Mouse (Mus musculus): Measurements from ENCODE around the gene Ptprn2. TPM values are rescaled to one million over a fixed set of nuclear protein-coding genes. Genes with fewer than 3 reads are reported as not detected.

The Ptprn2 gene
- polyA plus RNA-seq, 1 experiment from 2014 or later, result 0.79 TPM

DNA sequence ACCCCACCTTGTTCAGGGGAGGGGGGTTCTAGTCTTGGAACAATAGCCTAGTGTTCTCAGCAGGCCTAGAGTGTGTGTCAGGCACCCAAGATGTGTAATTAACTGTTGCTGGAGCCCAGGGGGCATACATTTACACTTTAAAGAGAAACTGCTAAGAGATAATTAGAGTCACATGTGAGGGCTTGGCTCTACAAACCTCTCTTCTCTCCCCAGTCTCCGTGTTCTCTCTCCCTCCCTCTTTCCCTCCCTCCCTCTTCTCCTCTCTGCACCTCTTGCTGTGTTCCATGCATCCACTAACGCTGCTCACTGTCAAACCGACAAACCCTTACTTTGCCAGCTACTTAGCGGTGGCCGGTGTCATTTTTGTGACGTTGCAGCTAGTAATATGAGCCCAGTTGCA is 764.9 kb downstream of the Ptprn2 start:
- Histone ChIP-seq H3K9me3 (replicated peaks; ENCODE audit: control insufficient read depth, low read length) (no peaks in the 10 kb centered on the region), H3K4me2 (ENCODE audit: low read depth, low read length) (peak overlapping the region; percentile 10; the same call in 1 of the 2 replicates), H3K4me3 (ENCODE audit: low read depth, low read length) (no peak overlapping the region), H3K9ac (replicated peaks; ENCODE audit: low read length) (no peak overlapping the region), H3K36me3 (replicated peaks; ENCODE audit: control insufficient read depth, insufficient read depth, low read depth, low read length) (no peaks in the 10 kb centered on the region), H3K27ac (replicated peaks; ENCODE audit: low read depth, low read length) (no peak overlapping the region), H3K27me3 (ENCODE audit: control insufficient read depth, insufficient read depth, low read length) (no peaks in the 10 kb centered on the region), H3K4me1 (ENCODE audit: control insufficient read depth, insufficient read depth, low read length) (no peaks in the 10 kb centered on the region; the same call in 1 of the 2 replicates)
- 0 out of 2 replicates have a peak, but pooled peaks have one; percentile 29 for ATAC-seq (replicated peaks; ENCODE audit: insufficient number of reproducible peaks, low FRiP score, low TSS enrichment, low read depth)
- peak; percentile 58 for DNase-seq (ENCODE audit: low spot score)
- 5% methylated on average over 6 of the region's 6 CpGs for WGBS

DNA sequence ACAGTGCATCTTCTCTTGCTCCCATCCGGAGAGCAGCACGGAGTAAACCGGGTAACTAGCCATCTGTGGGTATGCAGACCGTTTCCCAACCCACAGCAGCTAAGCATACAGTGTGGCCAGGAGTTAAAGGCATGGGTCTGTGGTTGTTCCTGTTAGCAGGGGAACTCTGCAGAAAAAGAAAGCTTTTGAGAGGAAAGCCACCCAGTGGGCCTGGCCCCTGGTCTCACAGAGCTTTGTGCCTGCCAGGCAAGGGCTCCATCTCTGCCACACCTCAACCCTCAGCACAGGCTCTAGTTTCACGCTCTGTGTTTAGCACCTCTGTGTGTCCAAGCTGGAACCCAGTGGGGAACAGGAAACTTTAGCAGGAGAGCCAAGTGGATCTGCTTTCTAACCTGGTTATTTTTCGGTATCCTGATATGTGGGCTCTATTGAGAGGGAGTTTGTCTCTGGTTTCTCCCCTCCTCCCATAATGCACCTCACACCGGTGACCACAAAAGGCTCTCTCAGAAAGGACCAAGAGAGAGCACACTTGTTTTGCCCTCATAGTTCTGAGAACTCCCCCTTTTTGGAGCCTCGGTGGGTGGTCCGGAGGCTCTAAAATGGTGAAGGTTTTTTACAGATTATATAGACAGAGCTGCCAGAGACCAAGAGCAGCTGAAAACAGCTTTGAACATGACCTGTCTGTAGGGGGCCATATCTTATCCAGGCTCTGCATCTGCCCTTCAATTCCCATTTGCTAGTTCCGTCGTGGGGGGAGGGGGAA is 766.3 kb downstream of the Ptprn2 start:
- ATAC-seq (replicated peaks; ENCODE audit: insufficient number of reproducible peaks, low FRiP score, low TSS enrichment, low read depth) (peak; percentile 39), DNase-seq (ENCODE audit: low spot score) (peak; percentile 58)
- Histone ChIP-seq H3K4me1 (ENCODE audit: control insufficient read depth, insufficient read depth, low read length) (no peaks in the 10 kb centered on the region; the same call in 1 of the 2 replicates), H3K27ac (replicated peaks; ENCODE audit: low read depth, low read length) (no peak overlapping the region), H3K9ac (replicated peaks; ENCODE audit: low read length) (no peak overlapping the region), H3K4me2 (ENCODE audit: low read depth, low read length) (no peak overlapping the region), H3K27me3 (ENCODE audit: control insufficient read depth, insufficient read depth, low read length) (no peaks in the 10 kb centered on the region), H3K4me3 (ENCODE audit: low read depth, low read length) (no peak overlapping the region), H3K9me3 (replicated peaks; ENCODE audit: control insufficient read depth, low read length) (no peaks in the 10 kb centered on the region), H3K36me3 (replicated peaks; ENCODE audit: control insufficient read depth, insufficient read depth, low read depth, low read length) (no peaks in the 10 kb centered on the region)
- WGBS, result 16% methylated on average over 11 of the region's 11 CpGs

DNA sequence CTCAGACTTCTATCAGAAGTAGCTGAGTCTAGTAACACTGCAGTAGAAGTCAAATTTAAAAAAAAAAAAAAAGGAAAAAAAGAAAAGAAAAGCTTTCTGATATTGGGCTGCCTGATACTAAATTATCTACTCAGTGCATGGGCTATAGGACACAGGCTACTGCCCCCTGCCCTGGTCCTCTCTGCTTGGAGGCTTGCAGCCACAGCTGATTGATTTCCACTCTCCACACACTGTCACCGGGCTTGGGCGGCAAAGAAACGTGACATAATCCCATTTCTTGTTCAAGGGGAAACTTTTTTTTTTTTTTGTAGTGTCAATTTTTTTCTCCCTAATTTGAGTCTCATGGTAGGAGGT is 766.9 kb downstream of the Ptprn2 start:
- Histone ChIP-seq H3K36me3 (replicated peaks; ENCODE audit: control insufficient read depth, insufficient read depth, low read depth, low read length) (no peaks in the 10 kb centered on the region), H3K9me3 (replicated peaks; ENCODE audit: control insufficient read depth, low read length) (no peaks in the 10 kb centered on the region), H3K4me1 (ENCODE audit: control insufficient read depth, insufficient read depth, low read length) (peaks cover 3% of the 10 kb centered on the region; the same call in 1 of the 2 replicates), H3K4me2 (ENCODE audit: low read depth, low read length) (no peak overlapping the region), H3K9ac (replicated peaks; ENCODE audit: low read length) (no peak overlapping the region), H3K27me3 (ENCODE audit: control insufficient read depth, insufficient read depth, low read length) (no peaks in the 10 kb centered on the region), H3K27ac (replicated peaks; ENCODE audit: low read depth, low read length) (no peak overlapping the region), H3K4me3 (ENCODE audit: low read depth, low read length) (no peak overlapping the region)
- 18% methylated on average over 3 of the region's 3 CpGs for WGBS
- no peak for ATAC-seq (replicated peaks; ENCODE audit: insufficient number of reproducible peaks, low FRiP score, low TSS enrichment, low read depth)
- DNase-seq (ENCODE audit: low spot score), result no peak

DNA sequence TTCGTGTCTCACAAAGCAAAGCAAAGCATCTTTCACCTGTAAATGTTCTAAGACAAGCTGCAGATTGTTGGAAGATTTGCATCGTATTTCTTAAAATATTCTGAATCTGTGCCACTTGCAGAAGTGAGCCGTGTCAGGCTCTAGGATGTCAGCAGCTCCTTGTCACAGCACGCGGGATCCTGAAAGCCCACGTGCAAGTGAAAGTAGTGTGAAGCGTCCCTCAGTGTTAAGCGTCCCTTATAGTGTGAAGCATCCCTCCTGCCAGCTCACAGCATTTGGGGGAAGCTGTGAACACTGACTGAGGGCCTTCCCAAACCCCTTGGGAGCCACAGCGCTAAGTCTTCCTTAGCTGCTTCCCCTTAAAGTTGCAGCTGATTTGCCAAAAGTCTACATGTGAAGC is 768.8 kb downstream of the Ptprn2 start:
- H3K36me3 ChIP-seq (replicated peaks; ENCODE audit: control insufficient read depth, insufficient read depth, low read depth, low read length), result no peaks in the 10 kb centered on the region
- H3K9me3 ChIP-seq (replicated peaks; ENCODE audit: control insufficient read depth, low read length), result no peaks in the 10 kb centered on the region
- no peak overlapping the region for H3K9ac ChIP-seq (replicated peaks; ENCODE audit: low read length)
- no peaks in the 10 kb centered on the region for H3K27me3 ChIP-seq (ENCODE audit: control insufficient read depth, insufficient read depth, low read length)
- no peak overlapping the region for H3K27ac ChIP-seq (replicated peaks; ENCODE audit: low read depth, low read length)
- no peak overlapping the region for H3K4me3 ChIP-seq (ENCODE audit: low read depth, low read length)
- peaks cover 3% of the 10 kb centered on the region; the same call in 1 of the 2 replicates for H3K4me1 ChIP-seq (ENCODE audit: control insufficient read depth, insufficient read depth, low read length)
- 81% methylated on average over 9 of the region's 9 CpGs for WGBS
- ATAC-seq (replicated peaks; ENCODE audit: insufficient number of reproducible peaks, low FRiP score, low TSS enrichment, low read depth) (no peak), DNase-seq (ENCODE audit: low spot score) (no peak)
- H3K4me2 ChIP-seq (ENCODE audit: low read depth, low read length), result no peak overlapping the region

DNA sequence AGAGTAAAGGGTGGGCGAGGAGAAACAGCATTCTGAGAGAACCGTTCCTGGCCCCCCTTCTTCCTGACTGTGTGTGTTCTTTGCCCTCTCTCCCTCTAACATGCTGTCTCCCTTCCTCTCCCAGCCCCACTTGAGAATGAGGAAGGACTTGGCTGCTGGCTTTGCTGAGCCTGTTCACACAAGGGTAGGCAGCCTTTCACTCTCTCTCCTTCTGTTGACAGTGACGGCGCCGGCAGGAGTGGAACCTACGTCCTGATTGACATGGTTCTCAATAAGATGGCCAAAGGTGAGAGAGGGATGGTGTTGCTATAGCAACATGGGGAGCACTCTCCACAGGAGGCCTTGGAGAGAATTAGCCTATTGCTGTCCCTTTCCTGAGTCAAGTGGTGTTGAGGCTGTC is 769.8 kb downstream of the Ptprn2 start:
- no peak overlapping the region for H3K9ac ChIP-seq (replicated peaks; ENCODE audit: low read length)
- WGBS, result 36% methylated on average over 6 of the region's 6 CpGs
- ATAC-seq (replicated peaks; ENCODE audit: insufficient number of reproducible peaks, low FRiP score, low TSS enrichment, low read depth), result no peak
- no peak overlapping the region for H3K27ac ChIP-seq (replicated peaks; ENCODE audit: low read depth, low read length)
- H3K4me3 ChIP-seq (ENCODE audit: low read depth, low read length), result no peak overlapping the region
- no peak overlapping the region for H3K4me2 ChIP-seq (ENCODE audit: low read depth, low read length)
- DNase-seq (ENCODE audit: low spot score), result no peak
- no peaks in the 10 kb centered on the region for H3K9me3 ChIP-seq (replicated peaks; ENCODE audit: control insufficient read depth, low read length)
- H3K4me1 ChIP-seq (ENCODE audit: control insufficient read depth, insufficient read depth, low read length), result peaks cover 3% of the 10 kb centered on the region; the same call in 1 of the 2 replicates
- no peaks in the 10 kb centered on the region for H3K27me3 ChIP-seq (ENCODE audit: control insufficient read depth, insufficient read depth, low read length)
- no peaks in the 10 kb centered on the region for H3K36me3 ChIP-seq (replicated peaks; ENCODE audit: control insufficient read depth, insufficient read depth, low read depth, low read length)

DNA sequence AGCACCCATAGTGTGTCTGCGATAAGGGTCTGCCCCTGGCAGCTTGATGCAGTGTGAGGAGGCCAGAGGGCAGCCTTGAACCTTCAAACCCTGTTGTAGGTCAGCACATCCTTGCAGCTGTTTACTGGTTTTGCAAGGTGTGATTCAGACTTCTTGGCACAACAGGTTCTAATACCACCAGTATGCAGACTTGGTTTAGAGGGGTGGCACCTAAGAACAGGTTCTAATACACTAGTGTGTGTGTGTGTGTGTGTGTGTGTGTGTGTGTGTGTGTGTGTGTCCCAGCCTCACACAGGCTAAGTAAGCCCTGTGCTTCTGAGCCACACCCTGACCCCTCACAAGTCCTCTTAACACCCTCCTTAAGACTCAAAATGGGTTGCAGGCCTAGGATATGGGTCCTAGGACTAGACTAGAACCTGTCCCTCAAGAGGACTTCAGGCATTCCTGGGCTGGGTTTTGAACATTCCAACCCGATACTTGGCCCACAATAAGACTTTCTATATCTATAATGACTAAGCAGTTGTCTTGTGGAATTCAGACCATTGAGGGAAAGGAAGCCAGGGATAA is 770.3 kb downstream of the Ptprn2 start:
- no peak for DNase-seq (ENCODE audit: low spot score)
- no peak overlapping the region for H3K4me3 ChIP-seq (ENCODE audit: low read depth, low read length)
- no peaks in the 10 kb centered on the region for H3K36me3 ChIP-seq (replicated peaks; ENCODE audit: control insufficient read depth, insufficient read depth, low read depth, low read length)
- H3K27ac ChIP-seq (replicated peaks; ENCODE audit: low read depth, low read length), result no peak overlapping the region
- ATAC-seq (replicated peaks; ENCODE audit: insufficient number of reproducible peaks, low FRiP score, low TSS enrichment, low read depth), result no peak
- no peaks in the 10 kb centered on the region for H3K9me3 ChIP-seq (replicated peaks; ENCODE audit: control insufficient read depth, low read length)
- 66% methylated on average over 2 of the region's 2 CpGs for WGBS
- H3K9ac ChIP-seq (replicated peaks; ENCODE audit: low read length), result no peak overlapping the region
- H3K4me1 ChIP-seq (ENCODE audit: control insufficient read depth, insufficient read depth, low read length), result peaks cover 3% of the 10 kb centered on the region; the same call in 1 of the 2 replicates
- H3K4me2 ChIP-seq (ENCODE audit: low read depth, low read length), result no peak overlapping the region
- H3K27me3 ChIP-seq (ENCODE audit: control insufficient read depth, insufficient read depth, low read length), result no peaks in the 10 kb centered on the region

DNA sequence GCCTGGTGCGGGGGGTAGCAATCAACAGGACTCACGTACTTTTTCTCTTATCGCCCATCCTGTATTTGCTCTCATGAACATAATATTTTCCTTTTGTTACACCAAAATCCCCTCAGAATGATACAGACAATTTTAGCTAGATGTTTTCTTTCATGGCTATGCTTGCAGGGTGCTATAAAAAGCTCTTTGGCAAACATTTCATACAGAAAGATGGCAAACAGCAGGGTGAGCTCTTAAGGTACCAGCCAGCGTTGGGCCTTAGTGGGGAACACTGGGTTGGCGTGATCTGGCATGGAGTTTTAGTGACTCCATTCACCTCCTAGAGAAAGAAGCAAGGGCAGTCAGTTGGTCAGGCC is 771.3 kb downstream of the Ptprn2 start:
- Histone ChIP-seq H3K9ac (replicated peaks; ENCODE audit: low read length) (no peak overlapping the region; the same call in 1 of the 2 replicates), H3K4me3 (ENCODE audit: low read depth, low read length) (no peak overlapping the region), H3K36me3 (replicated peaks; ENCODE audit: control insufficient read depth, insufficient read depth, low read depth, low read length) (no peaks in the 10 kb centered on the region), H3K9me3 (replicated peaks; ENCODE audit: control insufficient read depth, low read length) (no peaks in the 10 kb centered on the region), H3K27ac (replicated peaks; ENCODE audit: low read depth, low read length) (peak overlapping the region; percentile 53), H3K27me3 (ENCODE audit: control insufficient read depth, insufficient read depth, low read length) (no peaks in the 10 kb centered on the region), H3K4me1 (ENCODE audit: control insufficient read depth, insufficient read depth, low read length) (0 out of 2 replicates have a peak, but pooled peaks cover 3% of the 10 kb centered on the region), H3K4me2 (ENCODE audit: low read depth, low read length) (no peak overlapping the region)
- DNase-seq (ENCODE audit: low spot score) (no peak), ATAC-seq (replicated peaks; ENCODE audit: insufficient number of reproducible peaks, low FRiP score, low TSS enrichment, low read depth) (no peak)
- WGBS, result 46% methylated on average over 5 of the region's 5 CpGs

DNA sequence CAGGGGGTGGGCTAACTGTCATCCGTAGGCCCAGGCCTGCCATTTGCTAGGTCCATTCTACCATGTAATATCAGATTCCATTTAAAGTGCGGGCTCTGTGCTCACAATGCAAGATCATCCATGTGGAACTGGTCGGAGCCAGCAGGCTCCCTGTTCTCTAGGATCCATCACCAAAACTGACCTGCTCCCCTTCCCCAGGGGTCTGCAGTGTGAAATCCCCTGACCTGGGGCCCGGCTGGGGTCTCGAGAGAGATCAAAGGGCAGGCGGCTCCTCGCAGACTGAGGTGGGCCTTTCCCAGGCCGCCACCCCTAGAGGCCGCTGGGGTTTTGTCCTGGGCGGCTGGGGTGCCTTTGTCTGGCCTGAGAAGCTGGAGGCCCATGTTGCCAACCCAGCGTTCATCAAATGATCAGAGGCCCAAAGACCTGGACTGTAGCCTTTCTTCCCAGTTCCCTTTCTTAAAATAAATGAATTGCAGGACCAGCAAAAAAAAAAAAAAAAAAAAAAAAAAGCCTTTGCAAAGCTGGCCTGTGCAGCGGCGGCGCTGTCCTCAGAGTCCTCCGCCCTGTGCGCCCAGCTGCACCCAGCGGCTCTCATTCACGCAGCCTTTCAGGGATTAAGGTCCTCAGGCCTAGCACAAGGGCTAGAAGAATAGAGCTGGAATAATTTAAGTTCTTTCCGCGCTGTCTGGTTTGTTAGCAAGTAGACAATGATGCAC is 771.8 kb downstream of the Ptprn2 start:
- Histone ChIP-seq H3K9me3 (replicated peaks; ENCODE audit: control insufficient read depth, low read length) (no peaks in the 10 kb centered on the region), H3K27me3 (ENCODE audit: control insufficient read depth, insufficient read depth, low read length) (no peaks in the 10 kb centered on the region), H3K4me3 (ENCODE audit: low read depth, low read length) (no peak overlapping the region), H3K27ac (replicated peaks; ENCODE audit: low read depth, low read length) (peak overlapping the region; percentile 53), H3K9ac (replicated peaks; ENCODE audit: low read length) (no peak overlapping the region; the same call in 1 of the 2 replicates), H3K4me1 (ENCODE audit: control insufficient read depth, insufficient read depth, low read length) (0 out of 2 replicates have a peak, but pooled peaks cover 3% of the 10 kb centered on the region), H3K4me2 (ENCODE audit: low read depth, low read length) (no peak overlapping the region), H3K36me3 (replicated peaks; ENCODE audit: control insufficient read depth, insufficient read depth, low read depth, low read length) (no peaks in the 10 kb centered on the region)
- ATAC-seq (replicated peaks; ENCODE audit: insufficient number of reproducible peaks, low FRiP score, low TSS enrichment, low read depth) (peak; percentile 69), DNase-seq (ENCODE audit: low spot score) (peak; percentile 63)
- 12% methylated on average over 20 of the region's 20 CpGs for WGBS
